Mouse (Mus musculus) megakaryocyte, embryonic 14.5 days (primary cell): Measurements from ENCODE around the gene Aggf1.

Experiments
- FLI1 ChIP-seq: IDR thresholded peaks from 2 replicates; pipeline ENCODE4 v1.6.1; 2012; ENCODE audit warnings: low read length, inconsistent platforms, mixed read lengths
- GATA1 ChIP-seq: IDR thresholded peaks from 3 replicates; pipeline ENCODE4 v1.6.1; 2012; ENCODE audit warnings: mixed read lengths, low read length, inconsistent platforms, borderline replicate concordance

- TF ChIP-seq GATA1 (no peak), FLI1 (no peak)
These were observed 50.5 kb downstream of the Aggf1 start for GRCm38 (mm10) chr13:95324626-95325079.
